Mouse (Mus musculus) ES-Bruce4 (cell line): Measurements from ENCODE around the gene Cadm2.

Experiments used
- CTCF ChIP-seq: IDR thresholded peaks from one replicate; pipeline ENCODE4 v1.8.1; 2011; ENCODE audit warnings: low read depth, low read length
- EP300 ChIP-seq: IDR thresholded peaks from 2 replicates; pipeline ENCODE4 v1.6.1; 2011; ENCODE audit warnings: low read depth, low read length; ENCODE audit not compliant: insufficient read depth

GRCm38 (mm10) chr16:67608499-67608898 is 12.2 kb downstream of the Cadm2 start:
- no peak for TF ChIP-seq EP300
- TF ChIP-seq CTCF, result no peak
